Mouse (Mus musculus): ENCODE data around the gene Ifna7. TPM values are rescaled to one million over a fixed set of nuclear protein-coding genes. Genes with fewer than 3 reads are reported as not detected.
A peak's percentile ranks its signal among the peaks of the same experiment; 100 is the strongest.
"Not testable (repeated sequence)": the region's sequence is repeated elsewhere in the genome, so short reads cannot be mapped to it uniquely, and the experiment has no call there.

Ifna7 gene
- polyA plus RNA-seq (2016; fragmentation: Nextera tagmentation; extraction: Ambion mirVana) = not detected in 2 replicates

DNA sequence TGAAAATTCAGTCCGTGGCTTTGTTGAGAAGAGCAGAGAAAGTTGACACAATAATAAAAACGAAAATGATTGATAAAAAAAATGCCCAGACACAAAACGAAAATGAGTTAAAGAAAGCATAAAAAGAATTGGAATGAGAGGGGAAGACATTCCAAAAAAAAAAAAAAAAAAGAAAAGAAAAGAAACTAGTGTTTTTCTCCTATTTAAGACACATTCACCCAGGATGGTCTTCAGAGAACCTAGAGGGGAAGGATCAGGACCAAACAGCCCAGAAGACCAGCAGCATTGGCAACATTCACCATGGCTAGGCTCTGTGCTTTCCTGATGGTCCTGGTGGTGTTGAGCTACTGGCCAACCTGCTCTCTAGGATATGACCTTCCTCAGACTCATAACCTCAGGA is at the start of gene Ifna7:
Gene Ifna7, plus strand, starts transcription at position 301 of the 400 bp plus-strand sequence.
- no peaks in the 10 kb centered on the region for H3K9me3 ChIP-seq (replicated peaks)
- no peak for ATAC-seq
- no peak within 1 kb of the TSS for H3K27ac ChIP-seq
- peaks cover 4% of the 10 kb centered on the region; the same call in 1 of the 2 replicates for H3K27me3 ChIP-seq (replicated peaks)
- no peak within 1 kb of the TSS for H3K4me3 ChIP-seq
- no peaks in the 10 kb centered on the region for H3K4me1 ChIP-seq
- H3K9ac ChIP-seq = no peak within 1 kb of the TSS
- H3K4me2 ChIP-seq = no peak within 1 kb of the TSS
- H3K36me3 ChIP-seq = no peaks in the 10 kb centered on the region
- 37% methylated on average over 3 of the region's 3 CpGs for WGBS (ENCODE audit: insufficient replicate concordance)

DNA sequence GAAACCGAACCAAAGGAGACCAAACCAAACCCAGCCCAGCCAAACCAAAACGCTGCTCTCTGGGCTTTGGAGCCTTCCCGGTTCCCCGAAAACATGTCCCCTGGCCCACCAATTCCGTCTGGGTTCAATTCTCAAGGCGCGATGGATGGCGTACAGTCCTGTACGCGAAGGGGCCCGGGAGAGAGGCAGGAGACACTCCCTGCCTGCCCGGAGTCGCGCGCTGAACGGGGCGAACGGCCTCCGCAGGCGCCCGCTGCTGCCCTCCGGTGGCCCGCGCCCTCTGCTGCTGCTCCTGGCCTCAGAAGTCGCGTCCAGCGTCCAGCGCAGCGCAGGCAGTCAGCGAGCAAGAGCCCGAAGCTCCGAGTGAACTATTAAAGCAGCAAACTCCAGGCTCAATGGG is 42.5 kb upstream of the Ifna7 start, which contains the start of gene Gm13290:
Gene Gm13290, plus strand, starts transcription at position 301 of the 400 bp plus-strand sequence.
- H3K9ac ChIP-seq; H3K4me3 ChIP-seq; H3K27ac ChIP-seq; H3K27me3 ChIP-seq (replicated peaks); H3K36me3 ChIP-seq; H3K4me1 ChIP-seq; H3K9me3 ChIP-seq (replicated peaks); ATAC-seq: not testable (repeated sequence)
- 0 out of 2 replicates have a peak within 1 kb of the TSS, but pooled peaks have one; percentile 16 for H3K4me2 ChIP-seq
- no CpG with 5 or more reads among the region's 32 CpGs for WGBS (ENCODE audit: insufficient replicate concordance)

DNA sequence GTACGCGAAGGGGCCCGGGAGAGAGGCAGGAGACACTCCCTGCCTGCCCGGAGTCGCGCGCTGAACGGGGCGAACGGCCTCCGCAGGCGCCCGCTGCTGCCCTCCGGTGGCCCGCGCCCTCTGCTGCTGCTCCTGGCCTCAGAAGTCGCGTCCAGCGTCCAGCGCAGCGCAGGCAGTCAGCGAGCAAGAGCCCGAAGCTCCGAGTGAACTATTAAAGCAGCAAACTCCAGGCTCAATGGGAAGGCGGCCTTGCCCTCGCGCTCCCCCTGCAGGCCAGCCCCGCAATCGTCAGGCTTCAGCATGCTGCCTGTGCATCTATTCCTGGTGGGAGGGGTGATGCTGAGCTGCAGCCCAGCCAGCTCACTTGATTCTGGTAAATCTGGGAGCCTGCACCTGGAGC is 39.4 kb upstream of the Ifna7 start, which contains the start of gene Gm13289:
Gene Gm13289, plus strand, starts transcription at position 301 of the 400 bp plus-strand sequence.
- WGBS (ENCODE audit: insufficient replicate concordance) = no CpG with 5 or more reads among the region's 29 CpGs

DNA sequence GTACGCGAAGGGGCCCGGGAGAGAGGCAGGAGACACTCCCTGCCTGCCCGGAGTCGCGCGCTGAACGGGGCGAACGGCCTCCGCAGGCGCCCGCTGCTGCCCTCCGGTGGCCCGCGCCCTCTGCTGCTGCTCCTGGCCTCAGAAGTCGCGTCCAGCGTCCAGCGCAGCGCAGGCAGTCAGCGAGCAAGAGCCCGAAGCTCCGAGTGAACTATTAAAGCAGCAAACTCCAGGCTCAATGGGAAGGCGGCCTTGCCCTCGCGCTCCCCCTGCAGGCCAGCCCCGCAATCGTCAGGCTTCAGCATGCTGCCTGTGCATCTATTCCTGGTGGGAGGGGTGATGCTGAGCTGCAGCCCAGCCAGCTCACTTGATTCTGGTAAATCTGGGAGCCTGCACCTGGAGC is 36.5 kb upstream of the Ifna7 start, which contains the start of gene Gm13272:
Gene Gm13272, plus strand, starts transcription at position 301 of the 400 bp plus-strand sequence.
- not testable (repeated sequence) for H3K4me3 ChIP-seq; H3K9me3 ChIP-seq (replicated peaks); ATAC-seq; H3K27ac ChIP-seq; H3K36me3 ChIP-seq; H3K9ac ChIP-seq; H3K4me2 ChIP-seq; H3K4me1 ChIP-seq; H3K27me3 ChIP-seq (replicated peaks)
- no CpG with 5 or more reads among the region's 29 CpGs for WGBS (ENCODE audit: insufficient replicate concordance)

More for the DNA sequence above, 39.4 kb upstream of the Ifna7 start, which contains the start of gene Gm13289:
- H3K27ac ChIP-seq; H3K9me3 ChIP-seq (replicated peaks); H3K4me3 ChIP-seq; H3K36me3 ChIP-seq; H3K4me1 ChIP-seq; H3K27me3 ChIP-seq (replicated peaks); H3K9ac ChIP-seq; ATAC-seq; H3K4me2 ChIP-seq: not testable (repeated sequence)

DNA sequence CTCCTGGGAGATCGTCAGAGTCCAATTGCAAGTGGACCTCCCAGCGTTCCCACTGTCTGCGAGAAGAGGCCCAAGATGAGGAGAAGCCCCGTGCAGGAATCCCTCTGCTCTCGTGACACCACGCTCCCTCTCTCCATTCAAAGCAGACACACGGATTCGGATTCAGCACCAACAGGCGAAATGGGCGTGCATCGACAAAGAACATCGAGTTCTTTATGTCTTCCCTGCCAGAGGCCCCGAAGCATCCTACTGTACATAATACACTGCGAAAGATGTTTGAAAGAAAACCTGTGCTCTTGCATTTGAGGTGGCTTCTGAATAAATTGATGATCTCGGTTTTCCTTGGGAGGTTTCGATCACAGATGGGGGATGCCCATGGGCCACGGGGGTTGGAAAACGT is 35.7 kb upstream of the Ifna7 start:
- not testable (repeated sequence) for H3K9ac ChIP-seq; H3K4me3 ChIP-seq; H3K36me3 ChIP-seq; H3K27me3 ChIP-seq (replicated peaks); H3K9me3 ChIP-seq (replicated peaks); H3K4me1 ChIP-seq; H3K4me2 ChIP-seq; H3K27ac ChIP-seq; ATAC-seq
- 43% methylated on average over 16 of the region's 18 CpGs for WGBS (ENCODE audit: insufficient replicate concordance)

DNA sequence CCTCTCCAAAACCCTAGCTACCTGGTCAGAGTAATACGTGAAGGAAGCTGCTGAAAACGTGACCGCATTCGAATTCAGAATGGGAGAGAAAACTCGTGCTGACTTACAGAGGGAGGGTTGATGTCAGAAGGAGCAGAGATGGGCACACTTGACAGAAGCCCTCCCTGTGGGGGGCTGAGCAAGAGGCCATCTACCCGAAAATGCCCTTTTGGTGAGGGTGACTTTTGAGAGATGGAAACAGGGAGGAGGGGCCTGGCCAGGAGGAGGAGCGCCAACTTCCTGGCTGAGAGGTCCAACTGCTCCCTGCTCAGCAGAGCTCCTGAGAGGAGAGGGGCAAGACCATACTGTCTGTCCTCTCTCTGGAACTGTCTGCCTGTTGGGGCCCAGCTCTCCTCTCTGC is 34.2 kb upstream of the Ifna7 start, which contains the start of gene Ifnz:
Gene Ifnz, plus strand, starts transcription at position 301 of the 400 bp plus-strand sequence.
- H3K4me2 ChIP-seq = peak within 1 kb of the TSS; percentile 54
- H3K9ac ChIP-seq; H3K27me3 ChIP-seq (replicated peaks); H3K4me1 ChIP-seq; H3K36me3 ChIP-seq; ATAC-seq; H3K27ac ChIP-seq; H3K9me3 ChIP-seq (replicated peaks): not testable (repeated sequence)
- peak within 1 kb of the TSS; percentile 22; the same call in 1 of the 2 replicates for H3K4me3 ChIP-seq
- 8% methylated on average over 5 of the region's 7 CpGs for WGBS (ENCODE audit: insufficient replicate concordance)

DNA sequence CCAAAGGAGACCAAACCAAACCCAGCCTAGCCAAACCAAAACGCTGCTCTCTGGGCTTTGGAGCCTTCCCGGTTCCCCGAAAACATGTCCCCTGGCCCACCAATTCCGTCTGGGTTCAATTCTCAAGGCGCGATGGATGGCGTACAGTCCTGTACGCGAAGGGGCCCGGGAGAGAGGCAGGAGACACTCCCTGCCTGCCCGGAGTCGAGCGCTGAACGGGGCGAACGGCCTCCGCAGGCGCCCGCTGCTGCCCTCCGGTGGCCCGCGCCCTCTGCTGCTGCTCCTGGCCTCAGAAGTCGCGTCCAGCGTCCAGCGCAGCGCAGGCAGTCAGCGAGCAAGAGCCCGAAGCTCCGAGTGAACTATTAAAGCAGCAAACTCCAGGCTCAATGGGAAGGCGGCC is 33.7 kb upstream of the Ifna7 start:
- H3K4me3 ChIP-seq = peak overlapping the region; percentile 22; the same call in 1 of the 2 replicates
- 0% methylated on average over 15 of the region's 31 CpGs for WGBS (ENCODE audit: insufficient replicate concordance)
- not testable (repeated sequence) for ATAC-seq; H3K9me3 ChIP-seq (replicated peaks); H3K9ac ChIP-seq; H3K4me1 ChIP-seq; H3K36me3 ChIP-seq; H3K27ac ChIP-seq; H3K27me3 ChIP-seq (replicated peaks)
- H3K4me2 ChIP-seq = peak overlapping the region; percentile 54

DNA sequence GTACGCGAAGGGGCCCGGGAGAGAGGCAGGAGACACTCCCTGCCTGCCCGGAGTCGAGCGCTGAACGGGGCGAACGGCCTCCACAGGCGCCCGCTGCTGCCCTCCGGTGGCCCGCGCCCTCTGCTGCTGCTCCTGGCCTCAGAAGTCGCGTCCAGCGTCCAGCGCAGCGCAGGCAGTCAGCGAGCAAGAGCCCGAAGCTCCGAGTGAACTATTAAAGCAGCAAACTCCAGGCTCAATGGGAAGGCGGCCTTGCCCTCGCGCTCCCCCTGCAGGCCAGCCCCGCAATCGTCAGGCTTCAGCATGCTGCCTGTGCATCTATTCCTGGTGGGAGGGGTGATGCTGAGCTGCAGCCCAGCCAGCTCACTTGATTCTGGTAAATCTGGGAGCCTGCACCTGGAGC is 30.6 kb upstream of the Ifna7 start, which contains the start of gene Gm13276:
Gene Gm13276, plus strand, starts transcription at position 301 of the 400 bp plus-strand sequence.
- not testable (repeated sequence) for H3K9ac ChIP-seq; H3K27me3 ChIP-seq (replicated peaks); ATAC-seq; H3K4me3 ChIP-seq; H3K4me2 ChIP-seq; H3K4me1 ChIP-seq; H3K27ac ChIP-seq; H3K9me3 ChIP-seq (replicated peaks); H3K36me3 ChIP-seq
- no CpG with 5 or more reads among the region's 27 CpGs for WGBS (ENCODE audit: insufficient replicate concordance)

DNA sequence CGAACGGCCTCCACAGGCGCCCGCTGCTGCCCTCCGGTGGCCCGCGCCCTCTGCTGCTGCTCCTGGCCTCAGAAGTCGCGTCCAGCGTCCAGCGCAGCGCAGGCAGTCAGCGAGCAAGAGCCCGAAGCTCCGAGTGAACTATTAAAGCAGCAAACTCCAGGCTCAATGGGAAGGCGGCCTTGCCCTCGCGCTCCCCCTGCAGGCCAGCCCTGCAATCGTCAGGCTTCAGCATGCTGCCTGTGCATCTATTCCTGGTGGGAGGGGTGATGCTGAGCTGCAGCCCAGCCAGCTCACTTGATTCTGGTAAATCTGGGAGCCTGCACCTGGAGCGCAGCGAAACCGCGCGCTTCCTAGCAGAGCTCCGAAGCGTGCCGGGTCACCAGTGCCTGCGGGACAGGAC is 27.6 kb upstream of the Ifna7 start, which contains the start of gene Gm13277:
Gene Gm13277, plus strand, starts transcription at position 231 of the 400 bp plus-strand sequence.
- not testable (repeated sequence) for H3K36me3 ChIP-seq; ATAC-seq; H3K4me3 ChIP-seq; H3K27me3 ChIP-seq (replicated peaks); H3K4me1 ChIP-seq; H3K4me2 ChIP-seq; H3K27ac ChIP-seq; H3K9me3 ChIP-seq (replicated peaks); H3K9ac ChIP-seq
- 0% methylated on average over 4 of the region's 28 CpGs for WGBS (ENCODE audit: insufficient replicate concordance)

DNA sequence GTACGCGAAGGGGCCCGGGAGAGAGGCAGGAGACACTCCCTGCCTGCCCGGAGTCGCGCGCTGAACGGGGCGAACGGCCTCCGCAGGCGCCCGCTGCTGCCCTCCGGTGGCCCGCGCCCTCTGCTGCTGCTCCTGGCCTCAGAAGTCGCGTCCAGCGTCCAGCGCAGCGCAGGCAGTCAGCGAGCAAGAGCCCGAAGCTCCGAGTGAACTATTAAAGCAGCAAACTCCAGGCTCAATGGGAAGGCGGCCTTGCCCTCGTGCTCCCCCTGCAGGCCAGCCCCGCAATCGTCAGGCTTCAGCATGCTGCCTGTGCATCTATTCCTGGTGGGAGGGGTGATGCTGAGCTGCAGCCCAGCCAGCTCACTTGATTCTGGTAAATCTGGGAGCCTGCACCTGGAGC is 24.8 kb upstream of the Ifna7 start, which contains the start of gene Gm13278:
Gene Gm13278, plus strand, starts transcription at position 301 of the 400 bp plus-strand sequence.
- H3K4me2 ChIP-seq; H3K9ac ChIP-seq; H3K4me3 ChIP-seq; ATAC-seq; H3K27ac ChIP-seq; H3K27me3 ChIP-seq (replicated peaks); H3K36me3 ChIP-seq; H3K4me1 ChIP-seq; H3K9me3 ChIP-seq (replicated peaks): not testable (repeated sequence)
- WGBS (ENCODE audit: insufficient replicate concordance) = no CpG with 5 or more reads among the region's 28 CpGs

DNA sequence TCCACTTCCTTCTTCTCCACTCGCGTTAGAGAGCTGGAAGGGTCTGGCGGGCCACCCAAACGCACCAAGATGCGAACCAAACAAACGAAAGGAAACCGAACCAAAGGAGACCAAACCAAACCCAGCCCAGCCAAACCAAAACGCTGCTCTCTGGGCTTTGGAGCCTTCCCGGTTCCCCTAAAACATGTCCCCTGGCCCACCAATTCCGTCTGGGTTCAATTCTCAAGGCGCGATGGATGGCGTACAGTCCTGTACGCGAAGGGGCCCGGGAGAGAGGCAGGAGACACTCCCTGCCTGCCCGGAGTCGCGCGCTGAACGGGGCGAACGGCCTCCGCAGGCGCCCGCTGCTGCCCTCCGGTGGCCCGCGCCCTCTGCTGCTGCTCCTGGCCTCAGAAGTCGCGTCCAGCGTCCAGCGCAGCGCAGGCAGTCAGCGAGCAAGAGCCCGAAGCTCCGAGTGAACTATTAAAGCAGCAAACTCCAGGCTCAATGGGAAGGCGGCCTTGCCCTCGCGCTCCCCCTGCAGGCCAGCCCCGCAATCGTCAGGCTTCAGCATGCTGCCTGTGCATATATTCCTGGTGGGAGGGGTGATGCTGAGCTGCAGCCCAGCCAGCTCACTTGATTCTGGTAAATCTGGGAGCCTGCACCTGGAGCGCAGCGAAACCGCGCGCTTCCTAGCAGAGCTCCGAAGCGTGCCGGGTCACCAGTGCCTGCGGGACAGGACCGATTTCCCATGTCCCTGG is 21.9 kb upstream of the Ifna7 start, which contains the start of gene Gm13275:
Gene Gm13275, plus strand, starts transcription at position 552 of the 740 bp plus-strand sequence.
- not testable (repeated sequence) for H3K4me1 ChIP-seq; H3K9ac ChIP-seq; H3K4me2 ChIP-seq; H3K4me3 ChIP-seq; H3K27ac ChIP-seq; H3K36me3 ChIP-seq; ATAC-seq; H3K27me3 ChIP-seq (replicated peaks); H3K9me3 ChIP-seq (replicated peaks)
- 0% methylated on average over 21 of the region's 52 CpGs for WGBS (ENCODE audit: insufficient replicate concordance)

DNA sequence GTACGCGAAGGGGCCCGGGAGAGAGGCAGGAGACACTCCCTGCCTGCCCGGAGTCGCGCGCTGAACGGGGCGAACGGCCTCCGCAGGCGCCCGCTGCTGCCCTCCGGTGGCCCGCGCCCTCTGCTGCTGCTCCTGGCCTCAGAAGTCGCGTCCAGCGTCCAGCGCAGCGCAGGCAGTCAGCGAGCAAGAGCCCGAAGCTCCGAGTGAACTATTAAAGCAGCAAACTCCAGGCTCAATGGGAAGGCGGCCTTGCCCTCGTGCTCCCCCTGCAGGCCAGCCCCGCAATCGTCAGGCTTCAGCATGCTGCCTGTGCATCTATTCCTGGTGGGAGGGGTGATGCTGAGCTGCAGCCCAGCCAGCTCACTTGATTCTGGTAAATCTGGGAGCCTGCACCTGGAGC is 18.9 kb upstream of the Ifna7 start, which contains the start of gene Gm13279:
Gene Gm13279, plus strand, starts transcription at position 301 of the 400 bp plus-strand sequence.
- not testable (repeated sequence) for H3K27ac ChIP-seq; H3K9me3 ChIP-seq (replicated peaks); ATAC-seq; H3K4me2 ChIP-seq; H3K4me3 ChIP-seq; H3K36me3 ChIP-seq; H3K27me3 ChIP-seq (replicated peaks); H3K9ac ChIP-seq; H3K4me1 ChIP-seq
- no CpG with 5 or more reads among the region's 28 CpGs for WGBS (ENCODE audit: insufficient replicate concordance)
